Mouse (Mus musculus) telencephalon, adult 2 months (tissue): Measurements from ENCODE around the gene Olfr771.
"Not testable (repeated sequence)": the region's sequence is repeated elsewhere in the genome, so short reads cannot be mapped to it uniquely, and the experiment has no call there.

Experiments
- DNase-seq: peaks from one replicate; pipeline ENCODE4 v3.0.0-alpha.2; 2011; ENCODE audit warnings: low read depth, low spot score

Gene Olfr771

GRCm38 (mm10) chr10:129164651-129165050 is at the start of gene Olfr771:
Olfr771 (minus strand) TSS chr10:129164751.
- no peak for DNase-seq

- not testable (repeated sequence) for DNase-seq
These were observed 22.8 kb upstream of the Olfr771 start, which contains the start of gene Olfr773 for GRCm38 (mm10) chr10:129187319-129187718. Olfr773 (minus strand) TSS chr10:129187419.

- DNase-seq = not testable (repeated sequence)
These were observed 13.3 kb upstream of the Olfr771 start, which contains the start of gene Olfr772 for GRCm38 (mm10) chr10:129177821-129178220. Olfr772 (minus strand) TSS chr10:129177921.

- DNase-seq = no peak
These were observed 25.7 kb downstream of the Olfr771 start, which contains the start of gene Olfr770 for GRCm38 (mm10) chr10:129138898-129139297. Olfr770 (minus strand) TSS chr10:129138998.

GRCm38 (mm10) chr10:129117761-129118160 is 46.8 kb downstream of the Olfr771 start, which contains the start of gene Olfr769:
Olfr769 (minus strand) TSS chr10:129117861.
- DNase-seq = no peak

GRCm38 (mm10) chr10:129115146-129115545 is 49.4 kb downstream of the Olfr771 start:
- DNase-seq = no peak
